Mouse (Mus musculus) thymus, adult 2 months (tissue): Measurements from ENCODE around the gene 1700037H04Rik.

Source experiments
- CTCF ChIP-seq: fragments of 200-500 bp; IDR thresholded peaks from 2 replicates; pipeline ENCODE4 v1.5.1; 2012; ENCODE audit warnings: mild to moderate bottlenecking, control low read depth, low read length, moderate library complexity, borderline replicate concordance; ENCODE audit not compliant: control insufficient read depth, poor library complexity, insufficient read depth; ENCODE audit errors: extremely low read depth
- POLR2A ChIP-seq: fragments of 200-500 bp; IDR thresholded peaks from 2 replicates; pipeline ENCODE4 v1.6.1; 2012; ENCODE audit warnings: mild to moderate bottlenecking, low read length, control low read depth, moderate library complexity; ENCODE audit not compliant: control insufficient read depth, poor library complexity, insufficient read depth; ENCODE audit errors: extremely low read depth

GRCm38 (mm10) chr2:131149254-131149578, 10.7 kb downstream of the 1700037H04Rik start:
- TF ChIP-seq CTCF (no peak), POLR2A (no peak)
